Mouse (Mus musculus): ENCODE measurements around the gene Mrgprh. TPM values are rescaled to one million over a fixed set of nuclear protein-coding genes. Genes with fewer than 3 reads are reported as not detected.
"Not testable (repeated sequence)": the region's sequence is repeated elsewhere in the genome, so short reads cannot be mapped to it uniquely, and the experiment has no call there.

Gene Mrgprh
- polyA plus RNA-seq, 1 experiment from 2014 or later = not detected

- 41% methylated on average over 6 of the region's 6 CpGs for WGBS
- no peak for ATAC-seq
- no peak overlapping the region for H3K4me2 ChIP-seq (ENCODE audit: low read length)
- H3K36me3 ChIP-seq (ENCODE audit: control insufficient read depth, insufficient read depth) = no peaks in the 10 kb centered on the region
- no peak overlapping the region for H3K4me3 ChIP-seq (replicated peaks; ENCODE audit: low read length)
- H3K27me3 ChIP-seq (replicated peaks; ENCODE audit: control insufficient read depth, insufficient read depth, low read length) = no peaks in the 10 kb centered on the region
- H3K4me1 ChIP-seq (replicated peaks; ENCODE audit: control insufficient read depth, insufficient read depth, low read length) = peaks cover 7% of the 10 kb centered on the region
- no peak overlapping the region for H3K9ac ChIP-seq (replicated peaks; ENCODE audit: low read depth, low read length)
- no peaks in the 10 kb centered on the region for H3K9me3 ChIP-seq (ENCODE audit: control insufficient read depth, low read length)
- H3K27ac ChIP-seq (ENCODE audit: low read length) = no peak overlapping the region
Measured at GRCm38 (mm10) chr17:12886620-12887019, 10.8 kb downstream of the Mrgprh start.

GRCm38 (mm10) chr17:12887021-12887775 lies 11.4 kb downstream of the Mrgprh start:
- no peak overlapping the region for H3K27ac ChIP-seq (ENCODE audit: low read length)
- H3K4me1 ChIP-seq (replicated peaks; ENCODE audit: control insufficient read depth, insufficient read depth, low read length) = peaks cover 7% of the 10 kb centered on the region
- no peaks in the 10 kb centered on the region for H3K36me3 ChIP-seq (ENCODE audit: control insufficient read depth, insufficient read depth)
- no peak for ATAC-seq
- no peaks in the 10 kb centered on the region for H3K9me3 ChIP-seq (ENCODE audit: control insufficient read depth, low read length)
- WGBS = 77% methylated on average over 15 of the region's 15 CpGs
- no peak overlapping the region for H3K9ac ChIP-seq (replicated peaks; ENCODE audit: low read depth, low read length)
- no peak overlapping the region for H3K4me3 ChIP-seq (replicated peaks; ENCODE audit: low read length)
- no peaks in the 10 kb centered on the region for H3K27me3 ChIP-seq (replicated peaks; ENCODE audit: control insufficient read depth, insufficient read depth, low read length)
- no peak overlapping the region for H3K4me2 ChIP-seq (ENCODE audit: low read length)

DNA sequence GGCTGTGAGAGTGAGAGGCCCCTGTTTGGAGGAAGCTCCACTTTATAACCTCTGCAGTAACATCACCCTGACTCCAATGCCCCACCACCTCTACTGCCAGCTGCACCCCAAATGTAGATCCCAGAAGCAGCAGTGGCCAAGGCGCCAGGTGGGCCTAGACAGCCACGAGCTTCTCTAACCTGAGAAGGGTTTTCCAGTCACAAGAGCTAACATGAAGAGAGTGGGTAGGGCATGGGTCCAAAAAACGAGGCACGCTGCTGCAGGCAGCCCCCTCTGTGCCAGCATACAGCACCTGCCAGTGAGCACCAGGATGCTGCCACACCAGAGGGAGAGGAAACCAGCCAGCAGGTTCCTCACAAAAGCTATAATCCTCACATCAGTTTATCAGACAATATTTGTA lies 15.2 kb downstream of the Mrgprh start:
- H3K4me3 ChIP-seq (replicated peaks; ENCODE audit: low read length) = no peak overlapping the region
- no peak for ATAC-seq
- H3K4me2 ChIP-seq (ENCODE audit: low read length) = no peak overlapping the region
- H3K9me3 ChIP-seq (ENCODE audit: control insufficient read depth, low read length) = no peaks in the 10 kb centered on the region
- H3K9ac ChIP-seq (replicated peaks; ENCODE audit: low read depth, low read length) = no peak overlapping the region
- no peaks in the 10 kb centered on the region for H3K36me3 ChIP-seq (ENCODE audit: control insufficient read depth, insufficient read depth)
- no peaks in the 10 kb centered on the region for H3K27me3 ChIP-seq (replicated peaks; ENCODE audit: control insufficient read depth, insufficient read depth, low read length)
- peaks cover 7% of the 10 kb centered on the region for H3K4me1 ChIP-seq (replicated peaks; ENCODE audit: control insufficient read depth, insufficient read depth, low read length)
- H3K27ac ChIP-seq (ENCODE audit: low read length) = no peak overlapping the region
- WGBS = 69% methylated on average over 4 of the region's 4 CpGs

DNA sequence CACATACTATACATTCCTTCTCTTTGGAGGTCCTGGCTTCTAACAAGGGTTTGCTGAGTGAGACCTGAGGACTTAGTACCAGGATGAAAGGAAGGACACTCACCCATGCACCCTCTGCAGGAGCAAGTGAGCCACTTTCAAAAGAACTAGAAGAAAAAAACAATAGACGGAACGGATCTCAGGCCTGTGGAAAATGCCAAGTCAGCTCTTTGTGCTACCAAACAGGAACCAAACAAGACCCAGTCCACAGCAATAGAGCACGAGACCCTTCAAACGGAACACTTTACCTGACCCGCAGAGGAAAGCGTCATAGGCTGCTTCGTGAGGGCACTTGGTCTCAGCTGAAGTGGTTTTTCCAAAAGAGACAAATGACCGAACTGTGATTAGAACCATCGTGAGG lies 16.2 kb downstream of the Mrgprh start:
- Histone ChIP-seq H3K4me2 (ENCODE audit: low read length) (no peak overlapping the region), H3K9ac (replicated peaks; ENCODE audit: low read depth, low read length) (no peak overlapping the region), H3K36me3 (ENCODE audit: control insufficient read depth, insufficient read depth) (no peaks in the 10 kb centered on the region), H3K4me3 (replicated peaks; ENCODE audit: low read length) (no peak overlapping the region), H3K27ac (ENCODE audit: low read length) (no peak overlapping the region), H3K4me1 (replicated peaks; ENCODE audit: control insufficient read depth, insufficient read depth, low read length) (peaks cover 7% of the 10 kb centered on the region), H3K27me3 (replicated peaks; ENCODE audit: control insufficient read depth, insufficient read depth, low read length) (no peaks in the 10 kb centered on the region), H3K9me3 (ENCODE audit: control insufficient read depth, low read length) (no peaks in the 10 kb centered on the region)
- no peak for ATAC-seq
- 91% methylated on average over 9 of the region's 9 CpGs for WGBS

GRCm38 (mm10) chr17:12897674-12898073 lies 21.8 kb downstream of the Mrgprh start:
- WGBS = 78% methylated on average over 5 of the region's 5 CpGs
- no peaks in the 10 kb centered on the region for H3K27me3 ChIP-seq (replicated peaks; ENCODE audit: control insufficient read depth, insufficient read depth, low read length)
- no peak overlapping the region for H3K4me3 ChIP-seq (replicated peaks; ENCODE audit: low read length)
- no peaks in the 10 kb centered on the region for H3K9me3 ChIP-seq (ENCODE audit: control insufficient read depth, low read length)
- peaks cover 2% of the 10 kb centered on the region; the same call in 1 of the 2 replicates for H3K4me1 ChIP-seq (replicated peaks; ENCODE audit: control insufficient read depth, insufficient read depth, low read length)
- no peak overlapping the region for H3K9ac ChIP-seq (replicated peaks; ENCODE audit: low read depth, low read length)
- peak overlapping the region; percentile 65 for H3K27ac ChIP-seq (ENCODE audit: low read length)
- H3K36me3 ChIP-seq (ENCODE audit: control insufficient read depth, insufficient read depth) = no peaks in the 10 kb centered on the region
- peak; percentile 69 for ATAC-seq
- no peak overlapping the region for H3K4me2 ChIP-seq (ENCODE audit: low read length)

- H3K9ac ChIP-seq (replicated peaks; ENCODE audit: low read depth, low read length); H3K4me3 ChIP-seq (replicated peaks; ENCODE audit: low read length); H3K36me3 ChIP-seq (ENCODE audit: control insufficient read depth, insufficient read depth); H3K9me3 ChIP-seq (ENCODE audit: control insufficient read depth, low read length); H3K27me3 ChIP-seq (replicated peaks; ENCODE audit: control insufficient read depth, insufficient read depth, low read length); H3K4me2 ChIP-seq (ENCODE audit: low read length): not testable (repeated sequence)
- 32% methylated on average over 2 of the region's 2 CpGs for WGBS
- peaks cover 10% of the 10 kb centered on the region for H3K4me1 ChIP-seq (replicated peaks; ENCODE audit: control insufficient read depth, insufficient read depth, low read length)
- H3K27ac ChIP-seq (ENCODE audit: low read length) = peak overlapping the region; percentile 86
- ATAC-seq = peak; percentile 69
Measured at GRCm38 (mm10) chr17:12898607-12899006, 22.8 kb downstream of the Mrgprh start.

- no peak overlapping the region for H3K9ac ChIP-seq (replicated peaks; ENCODE audit: low read depth, low read length)
- no peak overlapping the region for H3K4me3 ChIP-seq (replicated peaks; ENCODE audit: low read length)
- H3K4me2 ChIP-seq (ENCODE audit: low read length) = no peak overlapping the region
- no peaks in the 10 kb centered on the region for H3K27me3 ChIP-seq (replicated peaks; ENCODE audit: control insufficient read depth, insufficient read depth, low read length)
- ATAC-seq = no peak
- no peaks in the 10 kb centered on the region for H3K36me3 ChIP-seq (ENCODE audit: control insufficient read depth, insufficient read depth)
- 93% methylated on average over 6 of the region's 6 CpGs for WGBS
- no peak overlapping the region for H3K27ac ChIP-seq (ENCODE audit: low read length)
- H3K9me3 ChIP-seq (ENCODE audit: control insufficient read depth, low read length) = no peaks in the 10 kb centered on the region
- peaks cover 15% of the 10 kb centered on the region for H3K4me1 ChIP-seq (replicated peaks; ENCODE audit: control insufficient read depth, insufficient read depth, low read length)
Measured at GRCm38 (mm10) chr17:12902291-12902690, 26.5 kb downstream of the Mrgprh start.

- Histone ChIP-seq H3K36me3 (ENCODE audit: control insufficient read depth, insufficient read depth) (no peaks in the 10 kb centered on the region), H3K9me3 (ENCODE audit: control insufficient read depth, low read length) (no peaks in the 10 kb centered on the region), H3K4me3 (replicated peaks; ENCODE audit: low read length) (no peak overlapping the region), H3K27me3 (replicated peaks; ENCODE audit: control insufficient read depth, insufficient read depth, low read length) (no peaks in the 10 kb centered on the region), H3K4me2 (ENCODE audit: low read length) (no peak overlapping the region), H3K27ac (ENCODE audit: low read length) (peak overlapping the region; percentile 65), H3K9ac (replicated peaks; ENCODE audit: low read depth, low read length) (no peak overlapping the region), H3K4me1 (replicated peaks; ENCODE audit: control insufficient read depth, insufficient read depth, low read length) (peaks cover 13% of the 10 kb centered on the region)
- peak; percentile 39 for ATAC-seq
- 5% methylated on average over 11 of the region's 12 CpGs for WGBS
Measured at GRCm38 (mm10) chr17:12903372-12904333, 27.8 kb downstream of the Mrgprh start.

DNA sequence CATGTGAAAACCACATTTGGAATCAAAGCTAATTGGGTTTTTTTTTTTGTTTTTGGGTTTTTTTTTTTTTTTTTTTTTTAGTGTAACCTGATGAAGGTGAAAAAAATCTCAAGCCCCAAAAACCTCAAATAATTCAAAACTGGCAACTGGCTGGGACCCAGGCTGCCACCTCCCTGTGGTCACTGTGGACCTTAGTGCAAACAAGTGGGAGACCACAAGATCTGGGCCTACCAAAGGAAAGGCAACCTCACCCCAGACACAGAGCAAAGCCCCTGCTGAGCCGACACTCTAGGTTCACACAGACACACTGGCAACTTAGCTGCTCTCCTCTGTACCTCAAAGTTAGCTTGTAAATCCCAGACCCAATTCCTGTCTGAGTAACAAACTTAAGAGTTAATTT lies 28.5 kb downstream of the Mrgprh start:
- no peak overlapping the region for H3K9ac ChIP-seq (replicated peaks; ENCODE audit: low read depth, low read length)
- no peaks in the 10 kb centered on the region for H3K36me3 ChIP-seq (ENCODE audit: control insufficient read depth, insufficient read depth)
- peaks cover 13% of the 10 kb centered on the region for H3K4me1 ChIP-seq (replicated peaks; ENCODE audit: control insufficient read depth, insufficient read depth, low read length)
- no peaks in the 10 kb centered on the region for H3K9me3 ChIP-seq (ENCODE audit: control insufficient read depth, low read length)
- H3K4me2 ChIP-seq (ENCODE audit: low read length) = no peak overlapping the region
- H3K27ac ChIP-seq (ENCODE audit: low read length) = no peak overlapping the region
- H3K27me3 ChIP-seq (replicated peaks; ENCODE audit: control insufficient read depth, insufficient read depth, low read length) = no peaks in the 10 kb centered on the region
- WGBS = 57% methylated on average over 1 of the region's 1 CpGs
- ATAC-seq = no peak
- no peak overlapping the region for H3K4me3 ChIP-seq (replicated peaks; ENCODE audit: low read length)
